9 mouse cellular contexts compared by ENCODE assay signal in genomic region chr8:110936217-110936616, GRCm38 (mm10). TPM values are rescaled to one million over a fixed set of nuclear protein-coding genes. Genes with fewer than 3 reads are reported as not detected.
A peak's percentile ranks its signal among the peaks of the same experiment; 100 is the strongest.
DNase-seq lines count a peak whose midpoint lies in the region; ATAC-seq lines count a peak whose summit lies in the region.
"Had no signal": no experiment of that assay in that cellular context is flagged by ENCODE, and none has a peak within 500 bp of the region (broad histone marks: within the 10 kb centered on the region; RNA-seq: fewer than 3 reads in every experiment).

No protein-coding gene starts in this region.

- intact Hi-C loops in heart, postnatal 14 days (cut with DNase I): no loop called here

- no peaks in the 10 kb centered on the region for H3K36me3 ChIP-seq in heart, embryonic 11.5 days (ENCODE audit: control insufficient read depth, insufficient read depth, low read length)

- no peaks in the 10 kb centered on the region for H3K27me3 ChIP-seq in heart, embryonic 11.5 days (ENCODE audit: control insufficient read depth, insufficient read depth, low read length)

- no peak overlapping the region for H3K27ac ChIP-seq in heart, embryonic 11.5 days (ENCODE audit: low read depth, low read length)

- WGBS in heart, embryonic 11.5 days (ENCODE audit: insufficient replicate concordance): 91% methylated on average over 12 of the region's 12 CpGs

- peak; percentile 34 to 43 for DNase-seq in heart, postnatal 14 days
- DNase-seq in right cerebral cortex, postnatal 36 days (ENCODE audit: low spot score in 2 of 2): peak; percentile 37 to 41
- no peak for DNase-seq in right cerebral cortex, postnatal 14 days
- peak; percentile 56 to 65 for DNase-seq in cerebellum, postnatal 36 days
- no peak for DNase-seq in urinary bladder, postnatal 4 days (ENCODE audit: low spot score in 2 of 2)

- H3K4me3 ChIP-seq in heart, embryonic 11.5 days (ENCODE audit: low read depth, low read length): no peak overlapping the region

- no peaks in the 10 kb centered on the region for H3K9me3 ChIP-seq in heart, embryonic 11.5 days (replicated peaks; ENCODE audit: control insufficient read depth, low read length)

- H3K4me1 ChIP-seq in heart, embryonic 11.5 days (ENCODE audit: control insufficient read depth, insufficient read depth, low read length): peaks cover 31% of the 10 kb centered on the region

- H3K4me2 ChIP-seq in heart, embryonic 11.5 days: no peak overlapping the region
- H3K4me2 ChIP-seq: midbrain, embryonic 11.5 days had no signal

- ATAC-seq in heart, embryonic 11.5 days (replicated peaks; ENCODE audit: insufficient number of reproducible peaks, low FRiP score, low TSS enrichment): no peak
- ATAC-seq in megakaryocyte-erythroid progenitor cell, adult 5-6 weeks (replicated peaks; ENCODE audit: low FRiP score, low TSS enrichment, poor library complexity, severe bottlenecking): no peak
- ATAC-seq: lung, postnatal 0 days had no signal

- H3K9ac ChIP-seq in heart, embryonic 11.5 days (ENCODE audit: low read depth, low read length): no peak overlapping the region

RNA-seq across cellular contexts. Expression of gene St3gal2, which starts 16.5 kb away (rescaled TPM):
- 10 to 100 TPM; 32.6 to 33.0 TPM for total RNA-seq in heart, postnatal 14 days (2021)
- 11.9 TPM in 2 replicates for polyA plus RNA-seq in heart, embryonic 11.5 days (2014; fragmentation: Nextera tagmentation; extraction: Ambion mirVana)
- 12.5 and 13.1 TPM in 2 replicates for total RNA-seq in megakaryocyte-erythroid progenitor cell, adult 5-6 weeks (2014; fragmentation: Nextera tagmentation)
- total RNA-seq in megakaryocyte-erythroid progenitor cell, adult 5-6 weeks (2017): 2.0 and 17.0 TPM in 2 replicates

RNA-seq across cellular contexts. Expression of gene Fuk, which starts 33.9 kb away (rescaled TPM):
- 1 to 10 TPM; 6.2 to 6.3 TPM for total RNA-seq in heart, postnatal 14 days (2021)
- polyA plus RNA-seq in heart, embryonic 11.5 days (2014; fragmentation: Nextera tagmentation; extraction: Ambion mirVana): 5.1 and 5.7 TPM in 2 replicates
- 5.1 and 10.8 TPM in 2 replicates for total RNA-seq in megakaryocyte-erythroid progenitor cell, adult 5-6 weeks (2014; fragmentation: Nextera tagmentation)
- total RNA-seq in megakaryocyte-erythroid progenitor cell, adult 5-6 weeks (2017): 2.1 and 2.9 TPM in 2 replicates

Comparison
In these comparisons a context has a peak if more than half of its experiments do, and no peak if none do; other contexts are left out.
1. DNase-seq: peak in heart, postnatal 14 days (2 of 2), right cerebral cortex, postnatal 36 days (2 of 2) and cerebellum, postnatal 36 days (2 of 2); none in right cerebral cortex, postnatal 14 days (single experiment) and urinary bladder, postnatal 4 days (0 of 2).